Mouse (Mus musculus): ENCODE measurements at regions not wholly inside any gene's neighbourhood (a gene's known extent, or its start where the extent isn't known, plus 50 kb on each side); places are given as distances from the start of the nearest gene placed in this dataset.
"Not testable (repeated sequence)": the region's sequence is repeated elsewhere in the genome, so short reads cannot be mapped to it uniquely, and the experiment has no call there.

DNA sequence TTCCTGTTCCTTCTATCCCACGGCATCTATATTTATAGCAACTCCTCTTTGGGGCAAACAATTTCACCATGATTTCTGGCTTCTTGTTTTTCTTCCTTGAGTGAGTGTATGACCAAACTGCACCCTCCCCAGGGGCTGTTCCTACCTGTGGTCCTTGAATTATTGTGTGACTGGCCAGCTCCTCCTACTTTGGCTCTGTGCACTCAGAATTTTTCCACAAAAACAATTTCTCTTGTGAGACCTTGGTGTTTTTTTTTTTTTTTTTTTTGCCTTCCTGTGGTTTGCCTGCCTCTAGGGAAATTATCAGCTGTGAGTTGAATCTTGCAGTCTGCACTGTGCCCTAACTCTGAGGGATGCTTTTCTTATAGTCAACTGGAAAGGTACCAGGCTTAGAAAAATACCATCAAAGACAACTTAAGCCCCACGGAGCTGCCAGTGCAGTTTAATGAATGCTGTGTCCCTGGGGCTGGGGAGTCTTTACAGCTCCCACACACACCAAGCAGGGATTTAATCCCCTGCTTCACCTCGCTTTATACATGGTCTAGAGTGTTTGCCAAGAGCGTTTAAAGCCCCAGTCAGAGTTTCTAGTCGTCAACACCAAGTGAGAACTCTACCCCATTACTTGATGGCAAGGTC lies 216.2 kb upstream of the Sesn3 start:
- no peak for DNase-seq (ENCODE audit: low read depth, low spot score)

GRCm38 (mm10) chr9:14059228-14059779 lies 215.6 kb upstream of the Sesn3 start:
- no peak for DNase-seq (ENCODE audit: low read depth, low spot score)

DNA sequence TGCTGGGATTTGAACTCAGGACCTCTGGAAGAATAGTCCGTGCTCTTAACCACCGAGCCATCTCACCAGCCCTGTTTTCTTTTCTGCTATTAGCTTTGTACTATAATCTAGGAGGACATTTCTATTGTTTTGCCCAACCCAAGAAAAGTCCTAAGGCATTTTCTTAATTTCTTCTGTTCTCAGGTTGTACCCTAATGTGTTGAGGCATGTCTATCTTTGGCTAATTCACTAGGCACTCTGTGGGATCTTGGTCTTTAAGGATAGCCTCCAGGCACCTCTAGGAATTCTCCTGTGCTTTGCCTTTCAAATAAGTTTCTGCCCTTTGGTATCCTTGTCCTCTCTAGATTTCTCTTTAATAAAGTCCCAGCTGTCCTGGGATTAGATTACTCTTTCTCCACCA lies 214.6 kb upstream of the Sesn3 start:
- DNase-seq (ENCODE audit: low read depth, low spot score), result no peak

- no peak for DNase-seq (ENCODE audit: low read depth, low spot score)
Measured at GRCm38 (mm10) chr9:14061389-14061788, 213.5 kb upstream of the Sesn3 start.

- no peak for DNase-seq (ENCODE audit: low read depth, low spot score)
Measured at GRCm38 (mm10) chr9:14061840-14062239, 213.0 kb upstream of the Sesn3 start.

DNA sequence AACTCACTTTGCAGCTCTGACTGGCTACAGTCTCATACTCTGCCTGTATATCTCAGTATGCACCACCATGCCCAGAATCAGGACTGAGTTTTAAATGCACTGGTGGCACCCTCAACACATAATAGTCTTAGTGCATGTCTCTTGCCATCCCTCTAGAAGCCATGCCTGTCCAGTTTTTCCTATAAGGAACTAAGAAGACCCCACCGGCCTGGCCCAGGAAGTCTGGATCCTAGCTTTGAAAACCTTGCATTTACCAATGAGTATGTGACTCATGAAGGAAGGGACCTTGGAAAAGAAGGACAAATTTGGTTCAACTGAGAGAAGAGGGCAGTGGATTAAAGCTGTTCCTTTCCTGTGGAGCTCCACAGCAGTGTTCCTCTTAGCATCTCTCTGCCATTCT lies 212.2 kb upstream of the Sesn3 start:
- DNase-seq (ENCODE audit: low read depth, low spot score), result no peak

DNA sequence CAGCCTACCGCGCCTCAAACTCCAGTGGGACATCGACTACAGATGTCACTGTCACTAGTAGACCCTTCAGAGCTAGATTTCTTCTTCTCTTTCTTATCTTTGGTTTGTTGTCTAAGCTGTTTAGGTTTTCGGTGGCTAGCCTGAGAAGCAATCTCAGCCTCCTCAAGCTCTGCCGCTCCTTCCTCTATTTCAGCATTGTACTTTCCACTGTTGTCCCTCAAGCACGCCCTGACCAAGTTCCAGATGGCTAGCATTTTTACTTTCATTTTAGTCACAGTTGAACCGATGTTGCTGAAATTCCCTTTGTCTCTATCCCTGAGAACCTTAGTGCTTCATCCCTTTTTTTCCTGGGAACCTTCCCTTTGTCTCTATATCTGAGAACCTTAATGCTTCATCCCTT lies 208.1 kb upstream of the Sesn3 start:
- not testable (repeated sequence) for DNase-seq (ENCODE audit: low read depth, low spot score)

DNA sequence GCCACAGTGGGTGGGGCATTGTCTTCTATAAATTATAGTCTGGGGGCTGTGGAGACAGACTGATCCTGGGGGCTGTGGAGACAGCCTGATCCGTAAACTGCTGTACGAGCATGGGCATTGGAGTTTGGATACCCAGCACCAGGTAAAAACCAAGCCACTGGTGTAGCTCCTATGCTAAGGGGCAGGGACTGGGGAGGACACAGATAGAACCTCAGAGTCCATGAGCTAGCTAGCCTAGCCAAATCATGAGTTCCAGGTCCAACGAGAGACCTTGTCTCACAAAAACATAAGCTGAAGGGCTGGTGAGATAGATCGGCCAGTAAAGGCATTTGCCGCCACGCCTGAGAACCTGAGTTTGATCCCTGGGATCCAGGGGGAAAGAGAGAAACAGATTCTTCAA lies 205.8 kb upstream of the Sesn3 start:
- no peak for DNase-seq (ENCODE audit: low read depth, low spot score)

DNA sequence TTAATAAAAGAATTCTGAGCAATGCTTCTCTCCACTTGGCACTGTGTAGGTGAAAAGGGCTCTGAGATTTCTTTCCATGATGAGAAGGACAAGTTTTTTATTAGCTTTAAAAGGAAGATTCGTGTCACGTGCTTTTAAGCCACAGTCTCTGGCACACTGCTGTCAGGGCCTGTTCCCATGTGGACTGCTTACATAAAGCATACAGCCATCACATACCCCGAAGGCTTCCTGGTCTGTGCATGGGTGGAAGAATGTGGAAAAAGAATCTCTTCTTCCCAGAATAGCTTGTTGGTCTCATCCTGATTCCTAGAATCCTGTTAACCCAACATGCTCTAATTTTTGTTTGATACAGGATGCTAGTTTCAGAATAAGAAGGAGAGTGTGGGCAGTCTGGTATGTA lies 205.1 kb upstream of the Sesn3 start:
- no peak for DNase-seq (ENCODE audit: low read depth, low spot score)

- DNase-seq (ENCODE audit: low read depth, low spot score), result no peak
Measured at GRCm38 (mm10) chr9:14071728-14072127, 203.1 kb upstream of the Sesn3 start.

DNA sequence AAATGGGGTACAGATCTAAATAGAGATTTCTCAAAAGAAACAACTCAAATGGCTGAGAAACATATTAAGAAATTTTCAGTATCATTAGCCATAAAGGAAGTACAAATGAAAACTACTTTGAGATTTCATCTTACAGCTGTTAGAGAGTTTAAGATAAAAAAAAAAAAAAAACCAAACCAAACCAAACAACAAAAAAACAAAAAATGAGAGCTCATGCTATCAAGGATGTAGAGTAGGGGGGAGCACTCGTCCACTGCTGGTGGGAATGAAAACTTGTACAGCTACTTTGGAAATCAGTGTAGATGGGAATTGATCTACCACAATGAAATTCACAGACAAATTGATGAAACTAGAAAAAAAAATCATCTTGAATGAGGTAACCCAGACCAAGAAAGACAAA lies 201.9 kb upstream of the Sesn3 start:
- no peak for DNase-seq (ENCODE audit: low read depth, low spot score)

DNA sequence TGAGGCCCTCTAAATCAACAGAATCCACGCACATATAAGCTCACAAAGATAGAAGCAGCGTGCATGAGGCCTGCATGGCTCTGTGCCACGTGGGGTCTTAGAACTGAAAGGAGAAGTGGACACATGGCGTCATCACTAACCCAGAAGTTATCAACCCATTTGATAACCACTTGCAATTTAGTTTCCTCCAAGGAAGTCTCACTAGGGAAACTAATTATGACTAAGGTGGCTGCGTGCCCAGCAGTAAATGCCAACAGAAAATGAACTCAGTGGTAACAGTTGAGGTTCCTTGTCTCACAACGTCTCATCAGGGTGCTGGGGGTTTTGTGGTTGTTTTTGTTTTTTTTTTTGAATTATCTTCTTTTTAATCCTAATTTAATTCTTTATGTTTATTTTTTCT lies 200.6 kb upstream of the Sesn3 start:
- no peak for DNase-seq (ENCODE audit: low read depth, low spot score)

- DNase-seq (ENCODE audit: low read depth, low spot score), result not testable (repeated sequence)
Measured at GRCm38 (mm10) chr9:14074866-14075265, 200.0 kb upstream of the Sesn3 start.

GRCm38 (mm10) chr9:14075452-14075851 lies 199.4 kb upstream of the Sesn3 start:
- no peak for DNase-seq (ENCODE audit: low read depth, low spot score)

DNA sequence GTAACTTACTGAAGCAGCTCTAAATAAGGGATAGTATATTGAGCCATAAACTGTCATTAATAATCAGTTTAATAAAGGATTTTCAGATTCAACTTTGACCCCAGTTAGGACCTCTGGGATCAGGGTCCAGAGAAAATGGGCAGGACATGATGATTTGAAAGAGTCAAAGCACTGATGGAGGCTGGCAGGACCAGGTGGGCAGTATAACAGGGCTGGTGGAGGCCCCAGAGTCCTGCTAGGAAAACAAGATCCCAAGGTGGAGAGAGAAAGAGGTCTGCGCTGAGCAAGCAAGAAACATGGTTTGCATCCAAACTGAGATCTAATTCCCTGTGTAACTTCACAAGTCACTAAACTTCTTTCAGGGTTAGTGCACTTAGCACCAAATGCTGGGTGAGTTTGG lies 199.0 kb upstream of the Sesn3 start:
- no peak for DNase-seq (ENCODE audit: low read depth, low spot score)

GRCm38 (mm10) chr9:14076728-14077127 lies 198.1 kb upstream of the Sesn3 start:
- DNase-seq (ENCODE audit: low read depth, low spot score), result no peak

DNA sequence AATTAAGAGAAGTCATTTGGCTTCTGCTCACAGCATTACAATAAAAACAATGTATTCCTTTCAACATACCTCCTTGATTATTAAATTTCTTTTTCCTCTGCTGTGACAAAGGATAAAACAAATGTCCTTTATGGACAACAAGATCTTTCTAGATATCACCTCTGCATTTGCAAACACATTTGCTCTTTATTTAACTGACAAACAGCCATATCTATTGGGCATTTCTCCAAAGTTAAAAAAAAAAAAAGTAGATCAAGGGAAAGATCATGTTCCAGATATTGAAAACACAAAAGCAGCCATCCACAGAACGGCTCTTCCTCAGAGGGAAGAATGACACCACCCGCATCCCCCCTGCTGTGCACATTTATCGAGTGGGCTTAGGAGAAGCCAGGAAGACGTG lies 193.7 kb upstream of the Sesn3 start:
- DNase-seq (ENCODE audit: low read depth, low spot score), result no peak

- DNase-seq (ENCODE audit: low read depth, low spot score), result no peak
Measured at GRCm38 (mm10) chr9:14086201-14086600, 188.7 kb upstream of the Sesn3 start.

DNA sequence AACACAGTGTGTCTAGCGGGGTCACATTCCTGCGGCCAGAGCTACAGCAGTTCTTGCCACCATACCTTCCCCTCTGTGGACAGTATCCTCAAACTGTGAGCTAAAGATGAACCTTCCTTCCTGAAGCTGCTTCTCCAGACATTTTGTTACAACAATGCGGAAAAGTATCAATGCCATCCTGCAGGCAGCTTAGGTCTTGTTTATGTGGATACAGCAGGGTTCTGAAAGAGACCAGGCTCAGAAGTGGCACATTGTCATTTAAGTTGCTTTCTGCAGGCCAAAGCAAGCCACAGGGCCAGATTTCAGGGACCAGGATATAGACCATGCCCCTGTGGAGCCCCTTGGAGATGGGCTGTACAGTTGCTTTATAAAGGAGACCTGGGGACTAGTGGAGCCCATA lies 188.3 kb upstream of the Sesn3 start:
- no peak for DNase-seq (ENCODE audit: low read depth, low spot score)

DNA sequence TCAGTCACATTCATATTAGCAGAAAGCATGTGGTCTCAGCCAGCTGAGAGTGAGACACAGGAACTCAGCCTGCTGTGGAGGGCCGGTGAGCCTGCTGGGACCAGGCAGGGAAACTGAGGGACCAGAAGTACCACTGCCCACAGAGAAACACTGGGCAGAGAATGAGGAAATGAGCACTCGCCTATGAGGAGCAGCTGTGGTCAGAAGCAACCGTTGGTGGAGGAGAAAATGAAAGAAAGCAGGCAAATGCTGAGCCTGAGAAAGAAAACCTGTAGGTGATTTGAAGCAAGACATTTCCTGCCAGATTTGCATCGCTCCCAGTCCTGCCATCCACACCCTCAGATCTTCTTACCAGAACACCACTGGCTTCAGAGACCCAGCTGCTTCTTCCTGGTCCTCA lies 187.0 kb upstream of the Sesn3 start:
- DNase-seq (ENCODE audit: low read depth, low spot score), result no peak

- no peak for DNase-seq (ENCODE audit: low read depth, low spot score)
Measured at GRCm38 (mm10) chr9:14089791-14090256, 185.0 kb upstream of the Sesn3 start.

- no peak for DNase-seq (ENCODE audit: low read depth, low spot score)
Measured at GRCm38 (mm10) chr9:14090454-14090853, 184.4 kb upstream of the Sesn3 start.

DNA sequence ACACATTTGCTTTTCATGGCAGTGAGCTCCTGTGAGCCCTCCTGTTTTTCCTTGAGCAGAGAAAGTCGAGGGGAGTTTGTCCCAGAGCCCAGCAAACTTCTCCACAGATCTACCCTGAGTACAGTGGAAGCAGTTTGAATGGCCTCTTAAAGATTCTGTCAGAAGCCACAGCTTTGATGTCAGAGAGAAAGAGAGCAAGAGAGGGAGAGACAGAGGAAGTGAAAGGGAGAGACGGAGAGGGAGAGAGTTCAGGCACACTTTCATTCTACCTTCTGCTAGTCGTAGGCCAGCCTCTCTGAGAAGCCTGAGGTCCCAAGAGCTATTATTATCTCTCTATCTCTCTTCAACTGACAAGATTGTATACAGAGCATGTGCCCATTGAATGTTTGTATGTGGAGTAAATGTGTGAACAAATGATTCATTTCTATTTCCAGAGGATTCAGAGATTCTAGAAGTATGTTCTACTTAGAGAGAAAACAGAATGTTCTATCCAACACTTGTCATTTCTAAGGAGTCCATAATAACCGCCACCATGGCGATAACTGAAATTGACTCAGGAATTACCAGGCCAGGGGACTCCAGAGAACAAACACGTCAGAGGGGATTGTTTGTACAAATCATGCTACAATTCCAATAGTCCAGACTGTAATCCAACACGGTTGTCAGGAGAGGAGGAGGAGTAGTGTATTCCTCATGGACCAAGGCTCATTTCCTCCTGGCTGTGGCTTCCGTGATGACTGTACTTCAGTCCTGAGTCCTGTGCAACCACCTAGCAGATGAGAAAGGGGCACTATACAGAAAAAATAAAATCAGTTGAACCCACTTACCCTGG lies 183.6 kb upstream of the Sesn3 start:
- DNase-seq (ENCODE audit: low read depth, low spot score), result no peak
